Mouse (Mus musculus): ENCODE measurements around the gene Ablim1.

DNA sequence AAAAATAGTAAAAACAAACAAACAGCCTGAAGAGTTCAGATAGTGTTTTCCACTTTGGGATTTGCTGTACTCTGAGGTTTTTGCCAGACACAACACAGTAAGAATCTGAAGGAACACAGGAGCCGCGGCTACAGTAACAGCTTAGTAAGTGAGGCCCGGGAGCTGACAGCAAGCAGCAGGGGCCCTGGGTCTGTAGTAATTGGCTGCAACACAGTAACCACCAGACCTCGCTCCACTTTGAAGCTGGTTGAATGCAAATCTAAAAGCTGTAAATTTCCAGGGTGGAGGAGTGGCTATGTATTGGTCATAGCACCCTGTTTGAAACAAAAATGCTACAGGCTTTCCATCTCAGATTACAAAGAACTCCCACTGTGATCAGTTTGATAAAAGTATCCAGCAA, 252.0 kb downstream of the Ablim1 start:
- no peak for TF ChIP-seq GATA1 (IDR thresholded peaks at IDR 0.05; ENCODE audit: low read length)
- no peak for TF ChIP-seq TAL1 (IDR thresholded peaks at IDR 0.05; ENCODE audit: low read length)
